Mouse (Mus musculus) frontal cortex, adult (tissue): ENCODE results near the gene Urah.

Experiments
- ATAC-seq: cut with Nextera tagmentation; 2 replicates; pipeline ENCODE4 v1.9.2; 2017; ENCODE audit warnings: mild to moderate bottlenecking, moderate library complexity, mixed read lengths; ENCODE audit not compliant: low TSS enrichment

The Urah gene

GRCm38 (mm10) chr7:140874224-140874623, 39.4 kb downstream of the Urah start:
- ATAC-seq, result no peak

DNA sequence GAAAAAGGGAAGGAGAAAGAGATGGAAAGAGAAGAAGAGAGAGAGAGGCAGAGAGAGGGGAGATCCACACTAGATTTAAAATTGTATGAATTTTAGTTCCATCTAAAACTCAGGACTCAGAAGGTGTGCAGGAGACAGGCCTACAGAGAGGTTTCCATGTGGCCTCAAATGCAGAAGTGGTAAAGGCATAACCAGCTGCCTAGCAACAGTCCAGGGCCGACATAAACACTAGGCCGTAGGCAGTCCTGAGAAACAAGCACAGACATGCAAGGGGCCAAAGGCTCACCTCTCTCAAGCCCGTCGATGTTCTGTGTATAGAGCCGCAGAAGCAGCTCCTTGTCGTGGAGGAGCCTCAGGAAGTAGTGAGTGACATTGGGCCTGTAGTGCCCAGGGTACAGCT, 42.5 kb downstream of the Urah start:
- ATAC-seq, result no peak

GRCm38 (mm10) chr7:140879355-140879754, 44.5 kb downstream of the Urah start:
- no peak for ATAC-seq

DNA sequence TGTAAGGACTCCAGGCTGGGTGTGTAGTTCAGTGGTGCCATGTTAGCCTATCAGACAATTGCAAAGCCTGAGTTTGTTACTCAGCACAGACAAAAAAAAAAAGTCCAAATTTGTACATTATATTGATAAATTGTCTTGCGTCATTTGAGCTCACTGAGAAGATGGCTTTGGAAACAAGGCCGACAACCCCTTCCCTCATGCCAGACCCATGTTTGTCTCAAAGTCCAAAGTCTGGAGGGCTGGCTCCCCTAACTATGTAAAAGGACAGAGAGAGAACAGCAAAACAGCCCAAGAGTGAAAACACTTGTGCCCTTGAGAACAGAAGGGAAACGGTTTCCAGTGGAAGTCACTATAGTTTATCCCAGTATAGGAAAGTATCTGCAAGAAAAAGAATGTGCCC, 45.6 kb downstream of the Urah start:
- ATAC-seq, result no peak

- no peak for ATAC-seq
Measured at GRCm38 (mm10) chr7:140880865-140881515, 46.2 kb downstream of the Urah start.

DNA sequence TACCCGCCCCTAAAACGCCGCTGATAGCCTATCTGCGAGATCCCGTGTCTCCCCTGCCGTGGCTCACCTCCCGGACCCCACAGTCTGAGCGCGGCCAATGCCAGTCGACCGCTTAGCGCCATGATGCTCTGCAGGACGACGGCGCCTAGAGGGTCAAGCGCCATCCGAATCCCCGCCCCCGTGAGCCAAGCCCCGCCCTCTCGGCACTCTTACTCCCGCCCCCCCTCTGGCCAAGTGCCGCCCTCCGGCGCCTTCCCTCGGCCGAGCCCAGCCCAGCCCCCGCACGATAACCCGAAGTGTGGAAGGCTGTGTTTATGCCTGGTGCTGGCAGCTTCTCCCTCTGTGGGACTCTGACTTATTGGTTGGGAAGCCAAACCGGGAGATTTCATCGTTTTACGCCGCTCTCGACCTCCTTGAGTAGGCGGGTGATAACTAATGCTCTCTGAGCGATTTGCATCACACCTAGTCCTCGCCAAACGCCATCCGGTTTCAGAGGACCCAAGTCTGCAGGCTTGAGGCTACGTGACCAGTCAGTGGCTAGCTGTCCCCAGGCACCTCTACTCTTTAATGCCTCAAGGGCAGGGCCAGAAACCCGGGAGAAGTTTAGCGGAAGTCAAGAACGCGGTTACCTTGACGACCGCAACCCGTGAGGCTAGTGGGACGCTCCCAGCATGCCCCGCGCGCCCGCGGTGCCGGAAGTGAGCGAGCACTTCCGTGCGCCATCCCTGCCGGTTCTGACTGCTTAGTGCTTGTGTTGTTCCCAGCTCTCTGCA, 47.1 kb downstream of the Urah start, which contains the start of the genes Psmd13 and Sirt3:
Psmd13 (plus strand) TSS at position 273 of the 773 bp plus-strand sequence.
Sirt3 (minus strand) TSS at position 614 of the 773 bp plus-strand sequence.
- ATAC-seq, result peak; percentile 95

DNA sequence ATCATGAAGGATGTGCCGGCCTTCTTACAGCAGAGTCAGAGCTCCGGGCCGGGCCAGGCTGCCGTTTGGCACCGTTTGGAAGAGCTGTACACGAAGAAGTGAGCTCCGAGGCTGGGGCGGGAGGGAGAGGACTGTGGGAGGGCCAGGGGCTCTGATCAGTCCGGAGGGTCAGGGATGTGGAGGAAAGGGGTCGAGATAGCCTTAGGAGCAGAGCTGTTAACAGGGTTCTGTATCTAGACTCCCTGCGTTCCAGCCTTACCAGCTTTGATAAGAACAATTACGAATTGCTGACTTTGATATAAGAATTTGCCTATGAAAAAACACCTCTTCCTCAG, 47.6 kb downstream of the Urah start:
- no peak; the same call in 1 of the 2 replicates for ATAC-seq
